Mouse (Mus musculus) layer of hippocampus, postnatal 36 days (tissue): ENCODE results near the gene Ccdc148. TPM values are rescaled to one million over a fixed set of nuclear protein-coding genes. Genes with fewer than 3 reads are reported as not detected.

Experiments used
- DNase-seq, 2 experiments: peaks; one replicate each; pipeline ENCODE4 v3.0.0; 2022
- total RNA-seq, 2 experiments: library from RNA; stranded (reverse); gene quantifications; 2 replicates each; pipeline ENCODE4 v1.2.3; 2021

Gene Ccdc148
- total RNA-seq, 2 experiments from 2014 or later = 12.3 to 13.9 TPM

GRCm38 (mm10) chr2:59048775-59049451 is 111.6 kb downstream of the Ccdc148 start:
- DNase-seq = no peak

DNA sequence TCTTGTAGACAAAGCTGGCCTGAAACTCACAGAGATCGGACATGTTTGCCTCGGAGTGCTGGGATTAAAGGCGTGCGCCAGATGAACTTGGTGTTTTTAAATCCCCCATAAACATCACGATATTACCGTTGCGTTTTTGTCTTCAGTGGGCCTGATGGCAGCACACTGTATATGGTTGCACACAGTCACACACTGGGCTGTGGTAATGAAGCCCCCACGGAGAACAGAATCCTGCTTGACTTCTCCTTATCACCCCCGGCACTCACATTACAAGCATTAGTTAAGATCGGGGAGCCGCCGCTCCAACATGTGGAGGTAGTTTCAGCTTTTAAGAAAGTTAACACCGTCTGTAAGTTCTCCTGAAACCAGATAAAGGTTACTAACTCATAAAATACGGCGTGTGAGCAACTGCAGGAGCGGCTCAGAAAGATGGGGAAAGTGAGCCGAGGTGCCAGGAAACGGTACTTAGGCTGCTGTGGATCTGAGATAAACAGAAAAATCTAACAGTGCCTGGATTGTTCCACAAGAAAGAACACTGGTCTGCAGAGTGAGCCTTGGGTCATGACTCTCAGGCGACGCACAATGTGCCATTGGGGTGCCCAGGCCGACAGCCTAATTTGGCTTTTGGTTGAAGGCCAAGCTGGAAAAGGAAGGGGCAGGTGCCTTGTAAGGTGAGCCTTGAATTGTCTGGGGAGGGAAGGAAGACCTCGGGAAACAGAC is 117.0 kb downstream of the Ccdc148 start:
- DNase-seq = no peak

GRCm38 (mm10) chr2:59042616-59043015 is 117.9 kb downstream of the Ccdc148 start:
- DNase-seq = no peak

- DNase-seq = no peak
These were observed 124.0 kb downstream of the Ccdc148 start for GRCm38 (mm10) chr2:59036433-59036832.

- DNase-seq = no peak
These were observed 125.3 kb downstream of the Ccdc148 start for GRCm38 (mm10) chr2:59035206-59035605.

GRCm38 (mm10) chr2:59034281-59034680 is 126.2 kb downstream of the Ccdc148 start:
- DNase-seq = no peak

DNA sequence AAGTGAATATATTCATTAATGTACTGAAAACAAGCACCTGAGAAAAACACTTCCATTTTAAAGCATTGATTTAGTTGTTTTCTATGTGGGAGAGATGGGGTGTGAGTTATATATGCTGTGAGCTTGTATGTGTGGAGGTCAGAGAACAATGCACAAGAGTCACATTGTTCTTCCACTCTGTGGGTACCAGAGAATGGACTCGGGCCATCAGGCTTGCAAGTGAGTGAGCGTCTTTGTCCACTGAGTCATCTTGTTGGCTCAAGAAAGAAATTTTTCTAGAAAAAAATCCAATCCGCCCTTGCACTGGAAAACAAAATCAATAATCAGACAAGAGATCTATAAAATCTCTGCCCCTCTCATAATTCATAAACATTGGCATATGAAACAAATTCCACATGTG is 135.9 kb downstream of the Ccdc148 start:
- no peak for DNase-seq

- no peak for DNase-seq
These were observed 153.1 kb downstream of the Ccdc148 start for GRCm38 (mm10) chr2:59007356-59007755.

- DNase-seq = no peak
These were observed 153.7 kb downstream of the Ccdc148 start for GRCm38 (mm10) chr2:59006567-59007340.

GRCm38 (mm10) chr2:58997151-58997550 is 163.3 kb downstream of the Ccdc148 start:
- no peak for DNase-seq

GRCm38 (mm10) chr2:58992431-58993191 is 167.9 kb downstream of the Ccdc148 start:
- no peak for DNase-seq

GRCm38 (mm10) chr2:58978095-58978494 is 182.4 kb downstream of the Ccdc148 start:
- DNase-seq = no peak

GRCm38 (mm10) chr2:58971507-58972275 is 188.8 kb downstream of the Ccdc148 start:
- no peak for DNase-seq

- no peak for DNase-seq
These were observed 203.6 kb downstream of the Ccdc148 start for GRCm38 (mm10) chr2:58956770-58957300.

DNA sequence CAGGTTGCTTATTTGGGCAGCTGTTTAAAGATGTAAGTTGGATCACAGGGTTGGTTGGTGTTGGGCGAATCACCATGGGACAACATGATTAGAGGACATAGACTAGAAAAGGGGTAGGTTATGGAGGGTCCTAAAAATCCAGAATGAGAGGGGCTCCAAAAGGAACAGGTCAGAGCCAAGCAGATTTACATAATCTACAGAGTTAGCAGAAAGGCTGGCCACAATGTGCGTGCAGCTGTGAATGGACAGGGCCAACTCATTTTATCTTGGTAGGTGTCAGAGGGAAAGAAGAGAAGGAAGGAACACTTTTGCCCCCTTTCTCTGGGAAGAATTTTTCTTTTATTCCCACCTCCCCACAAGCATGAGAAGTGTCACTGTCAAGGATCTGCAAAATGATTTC is 204.1 kb downstream of the Ccdc148 start:
- DNase-seq = no peak

- no peak for DNase-seq
These were observed 208.4 kb downstream of the Ccdc148 start for GRCm38 (mm10) chr2:58952101-58952500.

- DNase-seq = no peak
These were observed 211.7 kb downstream of the Ccdc148 start for GRCm38 (mm10) chr2:58948796-58949195.

GRCm38 (mm10) chr2:58941361-58941760 is 219.1 kb downstream of the Ccdc148 start:
- no peak for DNase-seq

DNA sequence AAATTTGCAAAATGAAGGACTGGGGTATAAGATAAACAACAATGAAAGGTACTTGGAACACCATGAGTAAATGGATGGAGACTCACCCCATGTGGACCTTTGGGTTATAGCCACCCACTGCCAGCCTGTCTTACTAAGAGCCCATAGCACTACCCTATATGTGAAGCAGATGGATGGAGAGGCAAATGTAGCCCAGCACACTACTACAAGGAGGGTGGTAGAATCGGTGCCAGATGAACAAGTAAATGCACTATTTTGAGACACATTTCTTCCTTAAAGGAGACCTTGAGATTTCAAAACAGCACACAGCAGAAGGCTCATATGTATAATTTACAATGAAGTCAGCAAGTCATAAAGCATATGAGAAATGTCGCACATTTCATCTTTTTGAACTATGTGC is 234.9 kb downstream of the Ccdc148 start:
- DNase-seq = no peak

- DNase-seq = no peak
These were observed 242.1 kb downstream of the Ccdc148 start for GRCm38 (mm10) chr2:58918351-58918750.

- DNase-seq = no peak
These were observed 248.1 kb downstream of the Ccdc148 start for GRCm38 (mm10) chr2:58912339-58912738.
